Mouse (Mus musculus): Measurements from ENCODE around the gene Klk12.

The Klk12 gene

DNA sequence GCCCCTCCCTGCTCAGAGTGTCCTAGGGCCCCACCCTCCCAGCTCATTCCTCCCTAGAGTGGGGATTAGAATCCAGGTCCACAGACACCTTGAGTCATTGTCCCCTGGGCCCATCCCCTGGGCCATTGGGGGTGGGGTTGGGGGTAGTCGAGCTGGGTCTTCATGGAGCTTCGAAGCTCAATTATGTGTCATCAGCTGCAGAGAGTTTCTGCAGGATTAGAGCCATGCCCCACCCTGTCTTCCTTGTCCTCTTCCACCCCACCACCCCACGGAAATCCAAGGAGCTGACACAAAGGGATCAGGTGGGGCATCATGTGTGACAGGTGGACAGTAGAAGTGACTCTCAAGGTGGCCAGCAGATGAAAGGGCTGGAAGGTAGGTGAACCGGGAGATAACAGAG lies at the start of gene Klk12:
TSS of gene Klk12 (plus strand) at position 301 of the 400 bp plus-strand sequence.
- no peak for DNase-seq

DNA sequence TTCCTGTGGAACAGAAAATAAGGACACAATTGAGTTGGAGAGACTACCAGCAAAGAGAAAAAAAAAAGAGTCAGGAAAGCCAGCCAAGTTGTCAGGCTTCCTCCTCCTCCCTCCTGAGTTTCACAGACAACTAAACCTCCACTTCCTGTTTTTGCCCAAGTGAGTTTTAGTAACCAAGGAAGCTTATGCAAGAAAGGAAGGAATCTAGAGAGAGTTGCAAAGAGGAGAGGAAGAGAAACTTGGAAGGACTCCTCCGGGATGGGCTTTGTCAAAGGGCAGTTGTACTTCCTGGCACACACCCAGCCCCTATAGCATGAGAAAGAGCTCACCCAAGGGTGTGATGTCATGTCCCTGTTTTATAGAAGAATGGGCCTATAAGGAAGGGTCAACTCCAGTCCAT lies 20.9 kb upstream of the Klk12 start:
- DNase-seq, result no peak

GRCm38 (mm10) chr7:43752806-43753205 lies 15.9 kb upstream of the Klk12 start:
- no peak for DNase-seq

GRCm38 (mm10) chr7:43766484-43766883 lies 2.2 kb upstream of the Klk12 start:
- DNase-seq, result no peak

- no peak for DNase-seq
These were observed 939 bp downstream of the Klk12 start for GRCm38 (mm10) chr7:43769636-43770035.

GRCm38 (mm10) chr7:43770701-43771100 lies 2.0 kb downstream of the Klk12 start:
- no peak for DNase-seq

DNA sequence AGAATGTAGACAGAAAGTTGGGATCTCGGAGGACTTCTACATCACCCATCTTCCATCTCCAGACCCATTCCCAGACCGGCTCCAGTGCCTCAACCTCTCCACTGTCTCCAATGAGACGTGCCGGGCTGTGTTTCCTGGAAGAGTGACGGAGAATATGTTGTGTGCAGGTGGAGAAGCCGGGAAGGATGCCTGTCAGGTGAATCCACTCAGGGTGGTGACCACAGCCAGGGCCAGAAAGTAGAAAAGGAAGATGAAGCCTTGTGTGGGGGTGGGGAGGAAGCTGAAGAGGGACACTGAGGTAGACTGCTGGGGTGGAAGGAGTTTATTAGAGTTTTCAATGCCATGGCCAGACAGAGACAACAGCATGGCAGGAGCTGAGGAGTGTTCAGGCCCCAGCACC lies 3.2 kb downstream of the Klk12 start:
- DNase-seq, result no peak

GRCm38 (mm10) chr7:43772901-43773300 lies 4.2 kb downstream of the Klk12 start:
- DNase-seq, result no peak

- DNase-seq, result no peak
These were observed 5.7 kb downstream of the Klk12 start, which contains the start of gene Klk11 for GRCm38 (mm10) chr7:43774364-43774763. Klk11 (plus strand) TSS chr7:43774604.

GRCm38 (mm10) chr7:43774802-43775201 lies 6.1 kb downstream of the Klk12 start:
- no peak for DNase-seq

DNA sequence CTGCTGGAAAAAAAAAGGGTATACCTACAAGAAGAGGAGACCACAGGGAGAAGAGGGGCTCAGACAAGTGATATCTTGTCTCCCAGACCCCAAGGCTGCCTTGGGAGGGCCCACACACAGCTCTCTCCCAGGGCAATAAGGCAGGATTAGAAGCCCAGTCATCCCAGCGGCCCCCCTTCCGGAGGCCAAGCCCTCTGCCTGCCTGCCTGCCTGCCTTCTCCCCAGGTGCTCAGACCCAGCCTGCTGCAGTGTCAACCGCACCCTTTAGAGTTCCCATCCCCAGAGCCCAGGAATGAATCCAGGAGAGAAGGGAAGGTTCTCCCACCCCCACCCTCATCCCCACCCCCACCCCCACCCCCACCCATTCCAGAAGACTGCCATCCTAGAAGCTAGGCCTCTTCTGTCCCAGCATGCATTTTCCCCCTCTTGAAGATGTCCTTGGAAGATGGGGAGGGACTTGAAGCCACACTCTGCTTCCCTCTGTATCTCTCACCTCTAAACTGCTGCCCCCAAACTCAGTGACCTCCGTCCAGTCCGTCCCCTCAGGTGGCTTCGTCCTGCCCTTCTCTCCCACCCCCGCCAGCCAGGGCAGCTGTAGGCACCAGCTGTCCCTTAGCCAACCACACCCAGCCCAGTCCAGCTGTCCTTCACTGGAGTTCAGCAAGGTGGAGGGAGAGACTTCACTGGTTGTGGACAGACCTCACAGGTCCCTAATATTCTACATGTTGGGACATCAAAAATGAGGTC lies 6.8 kb downstream of the Klk12 start:
- no peak for DNase-seq

GRCm38 (mm10) chr7:43776506-43776905 lies 7.8 kb downstream of the Klk12 start:
- no peak for DNase-seq

DNA sequence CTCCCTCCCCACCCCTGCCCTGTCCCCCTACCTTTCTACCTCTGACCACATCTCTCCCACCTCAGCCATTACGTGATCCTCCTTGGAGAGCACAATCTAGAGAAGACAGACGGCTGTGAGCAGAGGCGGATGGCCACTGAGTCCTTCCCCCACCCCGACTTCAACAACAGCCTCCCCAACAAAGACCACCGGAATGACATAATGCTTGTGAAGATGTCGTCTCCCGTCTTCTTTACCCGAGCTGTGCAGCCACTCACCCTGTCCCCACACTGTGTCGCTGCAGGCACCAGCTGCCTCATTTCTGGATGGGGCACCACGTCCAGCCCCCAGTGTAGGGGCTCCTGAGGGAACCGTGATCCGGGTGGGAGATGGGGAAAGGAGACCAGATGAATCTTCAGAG lies 8.7 kb downstream of the Klk12 start:
- no peak for DNase-seq

DNA sequence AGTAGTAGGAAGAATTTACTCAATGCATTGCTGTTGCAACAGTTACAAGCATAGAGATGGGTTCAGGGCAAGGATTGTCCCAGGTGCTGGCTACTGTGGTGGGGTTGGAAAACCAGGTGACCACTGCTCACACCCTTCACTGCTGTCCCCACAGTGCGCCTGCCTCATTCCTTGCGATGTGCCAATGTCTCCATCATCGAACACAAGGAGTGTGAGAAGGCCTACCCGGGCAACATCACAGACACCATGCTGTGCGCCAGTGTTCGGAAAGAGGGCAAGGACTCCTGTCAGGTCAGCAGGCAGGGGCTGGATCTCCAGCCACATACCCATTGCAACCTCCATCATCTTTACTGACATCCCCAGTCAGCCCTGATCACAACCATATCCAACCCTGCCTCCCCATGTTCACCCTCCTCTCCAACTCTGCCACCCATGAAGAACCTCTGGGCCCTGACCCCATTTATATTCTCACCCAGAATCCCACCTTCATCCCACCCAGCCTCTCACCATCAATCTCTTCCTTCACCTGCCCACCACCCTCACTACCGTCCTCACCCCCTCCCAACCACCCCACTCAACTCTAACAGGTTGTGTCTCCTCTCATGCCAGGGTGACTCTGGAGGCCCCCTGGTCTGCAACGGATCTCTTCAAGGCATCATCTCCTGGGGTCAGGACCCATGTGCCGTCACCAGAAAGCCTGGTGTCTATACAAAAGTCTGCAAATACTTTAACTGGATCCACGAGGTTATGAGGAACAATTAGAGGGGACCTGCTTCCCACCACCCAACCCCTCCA lies 9.7 kb downstream of the Klk12 start:
- no peak for DNase-seq

DNA sequence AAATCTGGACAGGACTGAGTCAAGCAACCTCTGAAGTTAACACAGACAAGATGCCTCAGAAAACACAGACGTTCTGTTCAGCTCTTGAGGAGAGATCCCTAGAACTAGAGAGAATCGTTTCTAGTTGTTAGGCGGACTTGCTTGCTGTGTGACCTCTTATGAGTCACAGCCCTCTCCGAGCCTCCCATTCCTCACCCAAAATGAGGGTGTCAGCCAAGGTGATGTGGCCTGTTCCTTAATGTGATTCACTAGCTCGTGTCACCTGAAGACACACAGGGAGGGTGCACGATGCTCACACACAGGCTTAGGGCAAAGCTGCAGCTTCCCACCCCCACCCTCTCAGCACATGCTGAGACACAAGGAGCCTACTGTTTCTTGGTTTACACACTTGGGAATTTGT lies 11.5 kb downstream of the Klk12 start:
- DNase-seq, result no peak

DNA sequence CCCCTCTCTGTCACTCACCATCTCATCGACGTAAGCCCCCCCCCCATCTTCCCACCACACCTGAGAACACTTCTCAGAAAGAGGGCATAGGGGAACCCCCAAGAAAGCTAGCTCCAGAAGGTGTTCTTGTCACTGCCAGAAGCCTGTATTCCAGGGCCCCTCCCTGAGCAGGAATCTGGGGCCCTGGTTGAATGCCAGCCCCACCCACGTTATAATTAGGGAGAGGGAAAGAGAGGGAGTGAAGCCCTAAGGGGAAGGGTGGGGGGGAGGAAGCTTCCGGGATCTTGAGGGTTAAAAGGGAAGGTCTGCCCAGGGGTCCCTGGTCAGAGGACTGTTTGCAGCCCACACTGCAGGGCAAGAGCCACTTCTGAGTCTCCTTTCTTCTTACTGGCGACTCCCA lies 12.0 kb downstream of the Klk12 start, which contains the start of gene Klk10:
TSS of gene Klk10 (plus strand) at position 290 of the 400 bp plus-strand sequence.
- no peak for DNase-seq

DNA sequence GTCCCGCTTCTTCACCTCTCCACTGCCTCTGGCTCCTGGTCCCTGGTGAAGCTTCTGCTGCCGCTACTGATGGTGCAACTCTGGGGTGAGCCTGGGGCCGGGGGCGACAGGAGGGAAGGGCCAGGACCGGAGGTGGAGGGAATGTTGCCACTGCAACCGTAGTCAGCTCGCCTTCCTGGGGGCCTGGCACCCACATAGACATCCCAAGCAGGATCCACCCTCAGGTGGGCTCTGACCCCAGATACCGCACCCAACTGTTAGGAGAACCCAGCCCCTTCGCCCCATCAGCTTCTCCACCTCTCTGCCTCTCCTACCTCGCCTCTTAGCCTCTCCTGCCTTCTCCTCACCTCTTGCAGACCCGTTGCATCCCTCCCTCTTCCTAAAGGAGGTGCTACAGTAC lies 12.8 kb downstream of the Klk12 start:
- DNase-seq, result no peak

DNA sequence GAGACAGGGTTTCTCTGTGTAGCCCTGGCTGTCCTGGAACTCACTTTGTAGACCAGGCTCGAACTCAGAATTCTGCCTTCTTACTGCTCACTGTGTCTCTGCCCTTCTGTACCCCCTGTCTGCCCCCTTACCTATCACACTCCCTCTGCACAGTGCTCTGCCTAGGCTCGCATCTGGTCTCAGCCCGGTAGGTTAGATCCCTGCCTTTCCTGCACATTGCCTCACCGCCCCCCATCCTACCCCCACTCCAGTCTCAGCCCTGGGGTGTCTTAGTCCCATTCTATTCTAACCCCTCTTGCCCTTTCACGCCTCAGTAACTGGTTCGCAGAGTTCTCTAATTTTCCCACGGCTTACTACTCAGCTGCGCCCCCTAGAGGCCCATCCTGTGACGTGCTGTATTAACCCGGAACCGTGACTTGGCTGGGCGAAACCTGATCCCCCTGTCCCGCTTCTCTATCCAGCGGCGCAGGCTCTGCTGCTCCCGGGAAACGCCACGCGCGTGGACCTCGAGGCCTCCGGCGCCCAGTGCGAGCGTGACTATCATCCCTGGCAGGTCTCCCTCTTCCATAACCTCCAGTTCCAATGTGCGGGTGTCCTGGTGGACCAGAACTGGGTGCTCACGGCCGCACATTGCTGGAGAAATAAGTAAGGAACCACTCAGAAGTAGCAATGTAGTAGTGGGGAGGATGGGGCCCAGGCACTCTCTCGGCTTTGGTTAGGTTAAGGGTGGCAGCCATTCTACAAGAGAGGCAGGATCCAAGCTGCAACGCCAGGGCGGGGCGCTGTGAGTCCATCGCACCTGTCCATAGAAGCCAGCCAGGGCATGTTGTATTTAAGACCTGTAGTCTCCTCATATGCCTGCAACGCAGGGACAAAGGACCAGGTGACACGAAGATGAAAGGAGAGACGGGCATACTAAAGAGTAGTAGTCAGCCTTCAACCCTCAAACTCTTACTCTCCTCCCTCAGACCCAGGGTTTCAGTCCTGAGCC lies 13.9 kb downstream of the Klk12 start:
- peak; percentile 71 to 81 for DNase-seq

DNA sequence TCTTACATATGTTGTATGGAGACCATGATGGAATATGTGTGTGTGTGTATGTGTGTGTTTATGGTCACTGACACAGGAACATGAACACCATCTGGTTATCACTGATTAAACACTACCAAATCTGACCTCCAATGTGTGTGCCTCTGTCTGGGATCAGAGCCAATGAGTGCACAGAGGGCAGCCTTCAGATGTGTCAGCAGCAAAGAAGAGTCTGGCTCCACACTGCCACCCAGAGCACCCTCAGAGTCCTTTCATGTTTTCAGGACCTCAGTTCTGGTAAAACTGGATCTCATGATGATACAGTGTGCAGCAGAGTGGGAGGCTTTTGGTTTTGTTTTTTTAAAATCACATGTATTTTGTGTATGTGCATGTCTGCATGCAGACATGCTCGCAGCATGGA lies 16.6 kb downstream of the Klk12 start:
- no peak for DNase-seq

- no peak for DNase-seq
These were observed 19.4 kb downstream of the Klk12 start for GRCm38 (mm10) chr7:43788096-43788495.

DNA sequence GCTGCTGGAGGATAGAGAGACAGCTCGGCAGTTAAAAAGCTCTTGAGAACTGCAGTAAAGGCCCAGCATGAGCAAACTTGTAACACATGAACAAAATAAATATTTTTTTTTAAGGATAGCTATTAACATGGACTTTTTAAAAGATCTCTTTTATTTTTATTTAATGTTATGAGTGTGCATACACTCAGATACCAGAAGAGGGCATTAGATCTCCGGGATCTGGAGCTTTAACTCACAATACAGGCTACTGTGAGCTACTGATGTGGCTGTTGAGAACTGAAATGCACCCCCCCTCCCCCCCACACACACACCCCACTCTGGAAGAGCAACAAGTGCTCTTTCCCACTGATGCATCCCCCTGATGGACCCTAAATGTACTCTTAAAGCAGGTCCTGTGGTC lies 20.6 kb downstream of the Klk12 start:
- DNase-seq, result no peak

DNA sequence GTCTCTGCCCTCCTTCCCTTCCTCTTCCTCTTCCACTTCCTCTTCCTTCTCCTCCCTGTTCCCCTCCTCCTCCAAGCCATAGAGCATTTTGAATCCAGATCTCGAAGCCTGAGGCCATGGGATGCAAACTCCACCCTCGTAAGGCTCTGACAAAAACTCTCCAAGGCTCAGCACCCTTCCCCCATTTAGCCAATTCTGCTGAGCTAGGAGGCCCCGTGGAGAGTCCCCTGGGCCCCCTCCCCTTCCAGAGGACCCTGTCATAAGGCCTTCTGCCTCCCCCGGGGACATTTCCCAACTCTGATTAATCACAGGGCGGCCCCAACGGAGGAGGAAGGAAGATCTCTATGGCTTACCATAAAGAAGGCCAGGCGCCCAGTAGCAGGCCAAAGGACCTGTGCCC lies 22.9 kb downstream of the Klk12 start, which contains the start of gene Klk9:
TSS of gene Klk9 (plus strand) at position 301 of the 400 bp plus-strand sequence.
- DNase-seq, result no peak

GRCm38 (mm10) chr7:43796355-43796754 lies 27.7 kb downstream of the Klk12 start:
- no peak for DNase-seq
